ENCODE assay signal across 13 mouse cellular contexts in genomic region chr10:110372724-110373455, GRCm38 (mm10).
DNase-seq lines count a peak whose midpoint lies in the region; ATAC-seq and TF ChIP-seq lines count a peak whose summit lies in the region.
"Had no signal": no experiment of that assay in that cellular context is flagged by ENCODE, and none has a peak within 500 bp of the region (broad histone marks: within the 10 kb centered on the region; RNA-seq: fewer than 3 reads in every experiment).

No protein-coding gene starts in this region.

- H3K4me1 ChIP-seq in hindbrain, embryonic 11.5 days (replicated peaks; ENCODE audit: control insufficient read depth, insufficient read depth, low read length), result no peaks in the 10 kb centered on the region
- 0 out of 2 replicates have a peak, but pooled peaks cover 4% of the 10 kb centered on the region for H3K4me1 ChIP-seq in hindbrain, embryonic 10.5 days (replicated peaks)
- H3K4me1 ChIP-seq in midbrain, embryonic 11.5 days (ENCODE audit: control insufficient read depth, insufficient read depth, low read length), result no peaks in the 10 kb centered on the region
- peaks cover 11% of the 10 kb centered on the region for H3K4me1 ChIP-seq in midbrain, embryonic 10.5 days
- peaks cover 8% of the 10 kb centered on the region; the same call in 1 of the 2 replicates for H3K4me1 ChIP-seq in hindbrain, postnatal 0 days (ENCODE audit: insufficient read depth, low read length)
- H3K4me1 ChIP-seq: embryonic facial prominence, embryonic 12.5 days; heart, embryonic 13.5 days; liver, embryonic 12.5 days had no signal

- no peaks in the 10 kb centered on the region for H3K27me3 ChIP-seq in hindbrain, embryonic 11.5 days (ENCODE audit: control insufficient read depth, insufficient read depth, low read length)
- H3K27me3 ChIP-seq in hindbrain, embryonic 10.5 days (ENCODE audit: insufficient read depth, poor library complexity, severe bottlenecking), result no peaks in the 10 kb centered on the region
- no peaks in the 10 kb centered on the region for H3K27me3 ChIP-seq in midbrain, embryonic 11.5 days (ENCODE audit: control insufficient read depth, insufficient read depth, low read length)
- H3K27me3 ChIP-seq in midbrain, embryonic 10.5 days (ENCODE audit: low read depth, poor library complexity, severe bottlenecking), result no peaks in the 10 kb centered on the region
- no peaks in the 10 kb centered on the region for H3K27me3 ChIP-seq in hindbrain, postnatal 0 days (ENCODE audit: insufficient read depth, low read length)
- H3K27me3 ChIP-seq: CH12.LX; embryonic facial prominence, embryonic 12.5 days; heart, embryonic 13.5 days; liver, embryonic 12.5 days had no signal

- TF ChIP-seq CTCF in hindbrain, postnatal 0 days (IDR thresholded peaks at IDR 0.05; ENCODE audit: low read depth), result no peak

- no peak overlapping the region for H3K9ac ChIP-seq in hindbrain, embryonic 11.5 days (ENCODE audit: low read depth, low read length)
- no peak overlapping the region for H3K9ac ChIP-seq in midbrain, embryonic 11.5 days (ENCODE audit: low read length)
- H3K9ac ChIP-seq in hindbrain, postnatal 0 days (replicated peaks; ENCODE audit: low read length), result no peak overlapping the region
- H3K9ac ChIP-seq: embryonic facial prominence, embryonic 12.5 days; heart, embryonic 13.5 days; liver, embryonic 12.5 days had no signal

- peak; percentile 71 for ATAC-seq in hindbrain, embryonic 11.5 days (ENCODE audit: low FRiP score)
- ATAC-seq in midbrain, embryonic 11.5 days (ENCODE audit: low FRiP score), result peak; percentile 77; the same call in 1 of the 2 replicates
- ATAC-seq in hindbrain, postnatal 0 days, result peak; percentile 69; the same call in 1 of the 2 replicates
- ATAC-seq in frontal cortex, adult (ENCODE audit: low TSS enrichment), result no peak
- ATAC-seq: liver, embryonic 12.5 days had no signal

- no peaks in the 10 kb centered on the region for H3K36me3 ChIP-seq in hindbrain, embryonic 11.5 days (ENCODE audit: control insufficient read depth, insufficient read depth, low read length)
- no peaks in the 10 kb centered on the region for H3K36me3 ChIP-seq in hindbrain, embryonic 10.5 days
- no peaks in the 10 kb centered on the region for H3K36me3 ChIP-seq in midbrain, embryonic 11.5 days (ENCODE audit: control insufficient read depth, insufficient read depth, low read length)
- H3K36me3 ChIP-seq in midbrain, embryonic 10.5 days, result no peaks in the 10 kb centered on the region
- no peaks in the 10 kb centered on the region for H3K36me3 ChIP-seq in hindbrain, postnatal 0 days (ENCODE audit: insufficient read depth, low read length)
- H3K36me3 ChIP-seq: embryonic facial prominence, embryonic 12.5 days; heart, embryonic 13.5 days; liver, embryonic 12.5 days had no signal

- WGBS in hindbrain, embryonic 11.5 days, result 67% methylated on average over 11 of the region's 11 CpGs
- WGBS in hindbrain, embryonic 10.5 days, result 74% methylated on average over 11 of the region's 11 CpGs
- WGBS in midbrain, embryonic 11.5 days, result 64% methylated on average over 11 of the region's 11 CpGs
- WGBS in midbrain, embryonic 10.5 days, result 74% methylated on average over 11 of the region's 11 CpGs
- 34% methylated on average over 11 of the region's 11 CpGs for WGBS in hindbrain, postnatal 0 days

- no peak overlapping the region for H3K4me3 ChIP-seq in hindbrain, embryonic 11.5 days (ENCODE audit: low read depth, low read length)
- no peak overlapping the region for H3K4me3 ChIP-seq in hindbrain, embryonic 10.5 days
- H3K4me3 ChIP-seq in midbrain, embryonic 11.5 days (ENCODE audit: low read depth, low read length), result no peak overlapping the region
- H3K4me3 ChIP-seq in midbrain, embryonic 10.5 days, result no peak overlapping the region
- H3K4me3 ChIP-seq in hindbrain, postnatal 0 days (ENCODE audit: low read length), result no peak overlapping the region
- H3K4me3 ChIP-seq: embryonic facial prominence, embryonic 12.5 days; heart, embryonic 13.5 days; left cerebral cortex, adult 2 months; liver, embryonic 12.5 days had no signal

- no peak overlapping the region for H3K27ac ChIP-seq in hindbrain, embryonic 11.5 days (ENCODE audit: low read depth, low read length)
- no peak overlapping the region for H3K27ac ChIP-seq in hindbrain, embryonic 10.5 days
- no peak overlapping the region for H3K27ac ChIP-seq in midbrain, embryonic 11.5 days (ENCODE audit: low read depth, low read length)
- no peak overlapping the region for H3K27ac ChIP-seq in midbrain, embryonic 10.5 days (replicated peaks)
- H3K27ac ChIP-seq in hindbrain, postnatal 0 days, result peak overlapping the region; percentile 48; the same call in 1 of the 2 replicates
- H3K27ac ChIP-seq: embryonic facial prominence, embryonic 12.5 days; heart, embryonic 13.5 days; left cerebral cortex, adult 2 months; liver, embryonic 12.5 days had no signal

- DNase-seq in hindbrain, embryonic 11.5 days (ENCODE audit: low spot score), result no peak
- DNase-seq in hindbrain, embryonic 10.5 days (ENCODE audit: low spot score), result no peak
- peak; percentile 85 for DNase-seq in midbrain, embryonic 11.5 days (ENCODE audit: low spot score, missing footprints)
- no peak for DNase-seq in midbrain, embryonic 10.5 days (ENCODE audit: low spot score)
- peak; percentile 70 for DNase-seq in hindbrain, postnatal 0 days (ENCODE audit: low spot score)
- DNase-seq in MN1 (ENCODE audit: low spot score), result no peak
- DNase-seq: kidney, adult 9 months had no signal

- H3K9me3 ChIP-seq in hindbrain, embryonic 11.5 days (ENCODE audit: control insufficient read depth, low read length), result no peaks in the 10 kb centered on the region
- no peaks in the 10 kb centered on the region for H3K9me3 ChIP-seq in hindbrain, embryonic 10.5 days
- H3K9me3 ChIP-seq in midbrain, embryonic 11.5 days (ENCODE audit: control insufficient read depth, low read length), result no peaks in the 10 kb centered on the region
- no peaks in the 10 kb centered on the region for H3K9me3 ChIP-seq in midbrain, embryonic 10.5 days (replicated peaks)
- H3K9me3 ChIP-seq in hindbrain, postnatal 0 days (ENCODE audit: low read length), result no peaks in the 10 kb centered on the region
- H3K9me3 ChIP-seq: embryonic facial prominence, embryonic 12.5 days; heart, embryonic 13.5 days had no signal

- H3K4me2 ChIP-seq in hindbrain, embryonic 11.5 days (replicated peaks; ENCODE audit: low read depth, low read length), result no peak overlapping the region
- H3K4me2 ChIP-seq in midbrain, embryonic 11.5 days, result no peak overlapping the region
- H3K4me2 ChIP-seq in hindbrain, postnatal 0 days (ENCODE audit: low read depth, low read length), result peak overlapping the region; percentile 33; the same call in 1 of the 2 replicates
- H3K4me2 ChIP-seq: embryonic facial prominence, embryonic 12.5 days; heart, embryonic 13.5 days; liver, embryonic 12.5 days had no signal

Comparison
In these comparisons a context has a peak if more than half of its experiments do, and no peak if none do; other contexts are left out.
1. DNase-seq: peak in midbrain, embryonic 11.5 days (single experiment) and hindbrain, postnatal 0 days (single experiment); none in hindbrain, embryonic 11.5 days (single experiment), hindbrain, embryonic 10.5 days (single experiment), midbrain, embryonic 10.5 days (single experiment) and MN1 (single experiment).